Mouse (Mus musculus) intestine, embryonic 14.5 days (tissue): Measurements from ENCODE around the gene Grip2. TPM values are rescaled to one million over a fixed set of nuclear protein-coding genes. Genes with fewer than 3 reads are reported as not detected.

ENCODE experiments used
- ATAC-seq: fragments of 200-750 bp; cut with Nextera tagmentation; replicated peaks from 2 replicates; pipeline ENCODE4 v1.8.0; 2017; ENCODE audit warnings: low read depth, moderate number of reproducible peaks, moderate TSS enrichment, moderate library complexity; ENCODE audit not compliant: low FRiP score, low TSS enrichment
- DNase-seq: peaks from one replicate; pipeline ENCODE4 v3.0.0-alpha.2; 2018; ENCODE audit warnings: low spot score
- H3K27ac ChIP-seq: fragments of 300-500 bp; sonication (generic); 2 replicates; pipeline ENCODE4 v1.5.1; 2014; ENCODE audit warnings: low read depth, mild to moderate bottlenecking, control low read depth
- H3K27me3 ChIP-seq: fragments of 300-500 bp; sonication (generic); replicated peaks from 2 replicates; pipeline ENCODE4 v1.6.1; 2014; ENCODE audit warnings: low read length, control low read depth; ENCODE audit not compliant: control insufficient read depth, insufficient read depth
- H3K36me3 ChIP-seq: fragments of 300-500 bp; sonication (generic); 2 replicates; pipeline ENCODE4 v1.6.1; 2014; ENCODE audit warnings: low read length, control low read depth; ENCODE audit not compliant: control insufficient read depth, insufficient read depth
- H3K4me1 ChIP-seq: fragments of 300-500 bp; sonication (generic); replicated peaks from 2 replicates; pipeline ENCODE4 v1.6.1; 2014; ENCODE audit warnings: low read length, control low read depth, mixed read lengths; ENCODE audit not compliant: control insufficient read depth, insufficient read depth
- H3K4me2 ChIP-seq: fragments of 300-500 bp; sonication (generic); 2 replicates; pipeline ENCODE4 v1.6.1; 2014; ENCODE audit warnings: low read length
- H3K4me3 ChIP-seq: fragments of 300-500 bp; sonication (generic); 2 replicates; pipeline ENCODE4 v1.5.1; 2014; ENCODE audit warnings: low read depth, low read length, control low read depth, mixed read lengths
- H3K9ac ChIP-seq: fragments of 300-500 bp; sonication (generic); 2 replicates; pipeline ENCODE4 v1.6.1; 2014; ENCODE audit warnings: mild to moderate bottlenecking, low read length
- H3K9me3 ChIP-seq: fragments of 300-500 bp; sonication (generic); 2 replicates; pipeline ENCODE4 v1.6.1; 2016; ENCODE audit warnings: low read length, control low read depth; ENCODE audit not compliant: control insufficient read depth
- WGBS: fragments of 180-500 bp; shearing (Covaris S2); extraction: QIAGEN DNeasy Blood & Tissue Kit; methylation state at CpG from one replicate; pipeline ENCODE4 v1.1.7; 2014; 5-methylcytosine and 5-hydroxymethylcytosine counted together
- polyA plus RNA-seq: library from polyadenylated mRNA; unstranded; fragments of >200 nt; fragmentation: Nextera tagmentation; extraction: Ambion mirVana; gene quantifications from 2 replicates; pipeline ENCODE4 v1.2.1, GENCODE M21; 2014

Gene Grip2
- polyA plus RNA-seq, 1 experiment from 2014 or later: 0.34 TPM

DNA sequence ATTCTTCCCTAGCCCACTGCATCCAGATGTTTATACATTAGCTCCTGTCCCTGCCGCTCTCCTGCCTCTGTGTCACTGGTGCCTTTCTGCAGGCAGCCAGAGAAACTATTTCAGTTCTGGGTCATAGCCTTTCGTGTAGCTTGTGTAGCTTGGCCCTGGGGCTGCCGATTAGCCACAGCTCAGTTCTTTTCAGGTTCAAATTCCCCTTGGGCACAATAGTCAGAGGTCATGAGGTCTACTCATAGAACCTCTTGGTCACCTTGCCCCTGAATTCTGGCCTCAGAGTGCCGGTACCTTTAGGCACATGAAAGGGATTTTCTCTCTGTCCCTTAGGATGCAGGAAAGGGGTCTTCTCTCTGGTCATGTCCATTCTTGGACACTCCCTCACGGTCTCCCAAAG, 80.3 kb downstream of the Grip2 start:
- H3K27me3 ChIP-seq: no peaks in the 10 kb centered on the region
- H3K27ac ChIP-seq: no peak overlapping the region
- ATAC-seq: no peak
- no peak for DNase-seq
- no peaks in the 10 kb centered on the region for H3K9me3 ChIP-seq
- no peak overlapping the region for H3K9ac ChIP-seq
- 59% methylated on average over 5 of the region's 5 CpGs for WGBS
- no peak overlapping the region for H3K4me2 ChIP-seq
- 0 out of 2 replicates have a peak, but pooled peaks cover 3% of the 10 kb centered on the region for H3K4me1 ChIP-seq
- no peak overlapping the region for H3K4me3 ChIP-seq
- H3K36me3 ChIP-seq: peaks cover 81% of the 10 kb centered on the region

DNA sequence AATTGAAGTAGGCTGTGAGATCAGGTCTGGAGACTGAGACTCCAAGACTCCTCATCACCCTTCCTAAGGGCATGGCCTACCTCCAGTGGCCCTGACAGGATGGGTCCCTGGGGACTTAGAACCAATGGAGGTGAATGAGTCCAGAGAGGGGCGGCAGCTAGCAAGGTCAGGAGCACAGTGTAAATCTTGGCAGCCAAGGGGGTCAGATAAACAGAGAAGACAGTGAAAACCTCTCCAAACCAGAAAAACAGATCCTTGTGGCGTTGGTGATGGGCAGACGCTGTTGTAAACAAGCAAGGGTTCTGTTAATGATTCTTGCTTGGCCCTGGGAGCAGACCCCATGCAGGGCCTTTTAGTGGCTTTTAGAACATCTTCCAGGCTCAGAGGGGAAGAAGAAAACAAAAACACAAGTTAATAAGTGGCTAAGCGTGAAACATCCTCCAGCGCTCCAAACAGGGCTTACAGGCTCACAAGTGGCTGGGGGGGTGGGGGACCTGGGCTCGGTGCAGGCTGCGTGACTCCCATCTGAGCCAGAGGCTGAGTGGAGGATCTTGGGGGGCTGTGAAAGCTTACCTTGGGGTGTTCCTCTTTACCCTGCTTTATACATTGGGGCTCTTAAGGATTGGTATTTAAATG, 81.0 kb downstream of the Grip2 start:
- Histone ChIP-seq H3K9me3 (no peaks in the 10 kb centered on the region), H3K4me1 (0 out of 2 replicates have a peak, but pooled peaks cover 3% of the 10 kb centered on the region), H3K36me3 (peaks cover 79% of the 10 kb centered on the region), H3K4me3 (no peak overlapping the region), H3K27ac (no peak overlapping the region), H3K4me2 (no peak overlapping the region), H3K27me3 (no peaks in the 10 kb centered on the region), H3K9ac (no peak overlapping the region)
- WGBS: 50% methylated on average over 7 of the region's 7 CpGs
- ATAC-seq (no peak), DNase-seq (no peak)

DNA sequence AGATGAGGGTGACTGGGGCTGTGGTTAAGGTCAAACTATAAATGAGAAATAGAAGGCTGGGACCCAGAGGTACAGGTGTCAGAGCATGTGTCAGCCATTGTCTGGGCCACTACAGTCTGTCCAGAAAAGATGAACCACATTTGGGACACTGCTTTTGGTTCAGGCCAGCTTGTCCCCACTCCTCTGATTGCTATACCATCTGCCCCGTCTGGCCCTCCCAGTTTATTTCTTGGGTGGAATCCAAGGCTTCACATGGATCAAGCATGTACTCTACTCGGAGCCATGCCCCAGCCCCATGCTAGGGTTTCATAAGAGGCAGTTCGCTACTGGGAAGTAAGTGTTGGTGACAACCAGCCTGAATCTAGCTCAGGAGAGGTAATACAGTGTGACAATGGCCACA, 81.8 kb downstream of the Grip2 start:
- Histone ChIP-seq H3K27me3 (no peaks in the 10 kb centered on the region), H3K27ac (no peak overlapping the region), H3K9ac (no peak overlapping the region), H3K9me3 (no peaks in the 10 kb centered on the region), H3K4me2 (no peak overlapping the region), H3K36me3 (peaks cover 79% of the 10 kb centered on the region), H3K4me3 (no peak overlapping the region), H3K4me1 (0 out of 2 replicates have a peak, but pooled peaks cover 3% of the 10 kb centered on the region)
- ATAC-seq: no peak
- 81% methylated on average over 3 of the region's 3 CpGs for WGBS
- DNase-seq: no peak

DNA sequence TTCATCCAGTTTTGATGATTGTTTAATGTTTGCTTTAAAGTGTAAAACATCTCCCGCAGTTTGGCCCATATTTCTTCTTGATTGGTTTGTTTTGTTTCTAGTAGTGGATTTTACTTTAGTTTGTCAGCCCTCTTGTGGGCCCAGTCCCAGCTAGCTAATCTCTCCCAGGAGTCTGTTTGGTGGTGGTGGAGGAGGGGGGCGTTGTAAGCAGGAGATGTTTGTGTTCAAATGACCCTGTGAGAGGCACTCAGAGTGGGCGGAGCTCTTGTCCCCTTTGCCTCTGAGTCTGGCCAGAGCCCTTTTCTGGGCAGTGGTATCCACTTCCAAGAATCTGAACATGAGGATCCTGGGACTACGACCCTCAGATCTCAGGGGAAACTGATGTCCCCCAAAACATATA, 83.2 kb downstream of the Grip2 start:
- 31% methylated on average over 4 of the region's 4 CpGs for WGBS

DNA sequence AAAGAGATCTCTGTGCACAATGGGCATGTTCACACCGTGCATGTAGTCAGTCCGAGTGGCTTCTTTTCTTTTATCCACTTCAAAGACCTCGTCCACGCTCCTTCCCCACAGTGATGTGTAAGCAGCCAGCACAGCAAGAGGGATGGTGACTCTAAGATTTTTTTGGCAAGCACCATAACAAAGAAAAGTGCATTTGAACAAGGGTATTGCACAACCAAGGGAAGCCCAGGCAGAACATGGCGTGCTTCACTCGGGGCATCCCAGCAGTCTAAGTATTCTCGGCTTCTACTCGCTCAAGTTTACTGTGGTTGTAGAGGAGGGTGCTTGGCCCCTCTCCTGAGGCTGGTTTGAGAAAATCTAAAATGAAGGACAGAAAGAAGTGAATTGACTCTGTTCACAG, 84.1 kb downstream of the Grip2 start:
- ATAC-seq (no peak), DNase-seq (no peak)
- Histone ChIP-seq H3K27me3 (no peaks in the 10 kb centered on the region), H3K36me3 (peaks cover 77% of the 10 kb centered on the region), H3K4me2 (no peak overlapping the region), H3K4me1 (0 out of 2 replicates have a peak, but pooled peaks cover 6% of the 10 kb centered on the region), H3K9ac (no peak overlapping the region), H3K27ac (no peak overlapping the region), H3K4me3 (no peak overlapping the region), H3K9me3 (no peaks in the 10 kb centered on the region)
- WGBS: 90% methylated on average over 8 of the region's 8 CpGs

More for the DNA sequence above, 83.2 kb downstream of the Grip2 start:
- H3K4me3 ChIP-seq: no peak overlapping the region
- ATAC-seq: no peak
- no peaks in the 10 kb centered on the region for H3K27me3 ChIP-seq
- no peaks in the 10 kb centered on the region for H3K9me3 ChIP-seq
- peaks cover 79% of the 10 kb centered on the region for H3K36me3 ChIP-seq
- H3K4me2 ChIP-seq: no peak overlapping the region
- H3K9ac ChIP-seq: no peak overlapping the region
- H3K4me1 ChIP-seq: 0 out of 2 replicates have a peak, but pooled peaks cover 3% of the 10 kb centered on the region
- no peak overlapping the region for H3K27ac ChIP-seq
- DNase-seq: no peak

DNA sequence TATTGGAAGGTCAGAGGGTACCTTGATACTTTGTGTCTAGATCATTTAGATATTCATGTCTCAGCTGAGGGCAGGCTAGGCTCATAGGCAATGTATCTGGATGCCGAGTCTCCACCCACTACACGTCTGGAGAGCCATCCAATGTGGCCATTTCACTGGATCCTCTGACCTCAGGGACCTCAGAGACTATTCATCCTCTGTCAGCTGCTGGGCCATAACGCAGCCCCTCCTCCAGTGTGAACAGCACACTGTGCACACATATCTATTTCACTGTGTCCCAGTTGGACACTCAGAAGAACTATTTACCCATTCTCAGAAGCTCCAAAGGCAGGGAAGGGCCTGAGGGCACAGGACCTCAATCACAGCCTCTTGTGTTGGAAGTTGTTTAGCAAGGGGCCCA, 84.6 kb downstream of the Grip2 start:
- Histone ChIP-seq H3K9ac (no peak overlapping the region), H3K9me3 (no peaks in the 10 kb centered on the region), H3K4me3 (no peak overlapping the region), H3K4me2 (no peak overlapping the region), H3K4me1 (0 out of 2 replicates have a peak, but pooled peaks cover 7% of the 10 kb centered on the region), H3K27me3 (no peaks in the 10 kb centered on the region), H3K27ac (no peak overlapping the region), H3K36me3 (peaks cover 77% of the 10 kb centered on the region)
- WGBS: 60% methylated on average over 3 of the region's 3 CpGs
- DNase-seq (no peak), ATAC-seq (no peak)

DNA sequence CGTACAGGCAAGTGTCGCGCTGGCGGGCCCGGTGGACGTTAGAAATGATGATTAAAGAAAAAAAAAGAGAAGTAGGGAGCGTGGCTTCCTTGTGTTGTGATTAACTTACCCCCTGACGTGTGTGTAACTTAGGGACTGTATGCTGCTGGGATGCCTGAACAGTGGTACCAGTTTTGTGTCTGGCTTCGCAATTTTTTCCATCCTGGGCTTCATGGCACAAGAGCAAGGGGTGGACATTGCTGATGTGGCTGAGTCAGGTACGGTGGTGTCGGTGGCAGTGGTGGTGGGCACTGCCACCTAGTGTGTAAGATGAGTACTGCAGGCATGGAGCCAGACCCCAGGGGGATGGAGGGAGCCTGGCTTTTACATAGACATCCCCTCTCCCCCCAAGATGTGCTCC, 86.0 kb downstream of the Grip2 start:
- Histone ChIP-seq H3K9ac (no peak overlapping the region), H3K4me1 (0 out of 2 replicates have a peak, but pooled peaks cover 7% of the 10 kb centered on the region), H3K4me2 (no peak overlapping the region), H3K27me3 (no peaks in the 10 kb centered on the region), H3K9me3 (no peaks in the 10 kb centered on the region), H3K4me3 (no peak overlapping the region), H3K36me3 (peaks cover 80% of the 10 kb centered on the region), H3K27ac (no peak overlapping the region)
- DNase-seq (peak; percentile 90), ATAC-seq (peak; percentile 52; the same call in 1 of the 2 replicates)
- 61% methylated on average over 11 of the region's 11 CpGs for WGBS

DNA sequence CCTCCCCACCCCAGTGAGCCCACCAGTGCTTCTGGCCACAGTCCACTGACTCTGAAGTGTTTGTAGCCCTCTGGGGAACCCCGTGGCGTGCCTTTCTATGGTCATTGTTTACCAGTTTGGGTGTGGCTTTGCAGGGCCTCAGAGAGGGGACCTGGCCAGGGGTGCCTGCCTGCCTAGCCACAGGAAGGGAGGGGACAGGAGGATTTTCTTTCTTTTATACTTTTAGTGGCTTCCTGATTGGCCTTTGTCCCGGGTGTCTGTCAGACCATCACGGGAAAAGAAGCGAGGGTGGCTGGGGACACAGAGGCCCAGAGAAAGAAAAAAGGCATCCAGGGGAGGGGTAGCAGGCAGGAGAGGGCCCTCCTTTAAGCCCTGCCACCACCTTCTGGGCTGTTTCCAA, 89.0 kb downstream of the Grip2 start:
- DNase-seq (peak; percentile 64), ATAC-seq (peak; percentile 55)
- H3K27ac ChIP-seq: no peak overlapping the region
- H3K4me3 ChIP-seq: no peak overlapping the region
- H3K4me1 ChIP-seq: 0 out of 2 replicates have a peak, but pooled peaks cover 4% of the 10 kb centered on the region
- no peaks in the 10 kb centered on the region for H3K27me3 ChIP-seq
- H3K36me3 ChIP-seq: peaks cover 87% of the 10 kb centered on the region
- no peak overlapping the region for H3K9ac ChIP-seq
- no peak overlapping the region for H3K4me2 ChIP-seq
- no peaks in the 10 kb centered on the region for H3K9me3 ChIP-seq
- WGBS: 41% methylated on average over 5 of the region's 5 CpGs

DNA sequence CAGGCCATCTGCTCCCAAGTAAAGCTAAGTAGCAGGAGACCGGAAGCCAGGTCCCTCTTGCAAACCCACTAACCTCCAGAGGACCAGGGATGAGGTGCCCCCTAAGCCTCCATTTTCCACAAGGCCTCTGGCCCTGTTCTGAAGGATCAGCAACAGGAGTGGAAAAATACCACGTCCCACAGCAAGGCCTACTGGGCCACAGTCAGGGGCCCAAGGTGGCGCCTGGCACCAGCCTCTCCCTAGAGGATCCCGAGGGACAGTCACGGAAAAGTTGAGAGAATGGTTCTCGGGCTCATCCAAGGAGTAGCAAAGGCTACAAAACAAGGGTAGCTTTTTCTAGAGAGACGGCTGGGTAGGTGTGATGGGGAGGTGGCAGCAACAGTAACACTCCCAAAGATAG, 89.6 kb downstream of the Grip2 start:
- Histone ChIP-seq H3K9ac (no peak overlapping the region), H3K4me1 (0 out of 2 replicates have a peak, but pooled peaks cover 4% of the 10 kb centered on the region), H3K36me3 (peaks cover 84% of the 10 kb centered on the region), H3K9me3 (no peaks in the 10 kb centered on the region), H3K27me3 (no peaks in the 10 kb centered on the region), H3K4me2 (no peak overlapping the region), H3K27ac (no peak overlapping the region), H3K4me3 (no peak overlapping the region)
- DNase-seq: no peak
- 92% methylated on average over 7 of the region's 7 CpGs for WGBS
- no peak for ATAC-seq
